ENCODE assay signal across 13 mouse cellular contexts in the genomic region with DNA sequence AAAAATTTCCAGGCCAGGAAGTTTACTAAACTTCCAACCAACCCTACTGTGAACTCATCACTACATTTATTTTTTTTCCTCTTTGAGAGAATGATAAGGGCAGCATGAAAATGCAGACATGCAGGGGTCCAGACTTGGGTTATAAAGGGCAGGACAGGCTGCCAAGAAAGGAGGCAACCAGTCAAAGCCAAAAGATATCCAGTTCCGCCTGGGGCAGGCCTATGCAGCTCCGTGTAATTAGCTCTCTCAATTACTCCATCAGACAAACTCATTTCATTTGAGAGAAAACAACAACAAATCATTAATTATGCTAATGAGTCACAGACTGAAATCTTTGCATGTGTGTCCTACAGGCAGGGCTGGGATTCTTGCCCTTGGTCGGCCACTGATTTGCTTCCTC.
"Had no signal": no experiment of that assay in that cellular context is flagged by ENCODE, and none has a peak within 500 bp of the region (broad histone marks: within the 10 kb centered on the region; RNA-seq: fewer than 3 reads in every experiment).

No protein-coding gene starts in this region.

- H3K9ac ChIP-seq: limb, embryonic 15.5 days; liver, embryonic 14.5 days; midbrain, embryonic 12.5 days had no signal

- H3K9me3 ChIP-seq: limb, embryonic 15.5 days; midbrain, embryonic 12.5 days had no signal

- H3K36me3 ChIP-seq: limb, embryonic 15.5 days; midbrain, embryonic 12.5 days had no signal

- H3K4me1 ChIP-seq: limb, embryonic 15.5 days had no signal

- H3K4me2 ChIP-seq: limb, embryonic 15.5 days; midbrain, embryonic 12.5 days had no signal

- H3K4me3 ChIP-seq: limb, embryonic 15.5 days; midbrain, embryonic 12.5 days had no signal

- H3K27me3 ChIP-seq: limb, embryonic 15.5 days; midbrain, embryonic 12.5 days had no signal

- DNase-seq: kidney, postnatal 25 days; layer of hippocampus, adult 9-11 months; layer of hippocampus, postnatal 36 days; lung, adult 18-20 months; retina, postnatal 1 day; right cerebral cortex, postnatal 4 days; spleen, adult 18-20 months; thymus, adult 18-20 months; thymus, postnatal 14 days had no signal

- ATAC-seq: midbrain, embryonic 16.5 days had no signal

- H3K27ac ChIP-seq: limb, embryonic 15.5 days; liver, embryonic 14.5 days; midbrain, embryonic 12.5 days had no signal
